Mouse (Mus musculus): ENCODE measurements around the gene Pnck. TPM values are rescaled to one million over a fixed set of nuclear protein-coding genes. Genes with fewer than 3 reads are reported as not detected.

Pnck gene
- total and polyA plus RNA-seq, 3 experiments: not detected

GRCm38 (mm10) chrX:73673968-73674661, 14.2 kb upstream of the Pnck start:
- Histone ChIP-seq H3K36me3 (replicated peaks in 1 of 2; ENCODE audit: control insufficient read depth in 1 of 2, insufficient read depth in 1 of 2, low read length in 1 of 2) (peaks cover 2 to 7% of the 10 kb centered on the region in 2 experiments), H3K9me3 (replicated peaks; ENCODE audit: low read length) (no peaks in the 10 kb centered on the region), H3K27ac (ENCODE audit: insufficient read depth, low read depth) (no peak overlapping the region), H3K4me2 (ENCODE audit: insufficient read depth, low read depth, poor library complexity, severe bottlenecking) (peak overlapping the region; percentile 64; the same call in 1 of the 2 replicates), H3K9ac (ENCODE audit: insufficient read depth, low read depth) (no peak overlapping the region), H3K79me2 (replicated peaks; ENCODE audit: control insufficient read depth, extremely low read depth, insufficient read depth, poor library complexity, severe bottlenecking) (no peaks in the 10 kb centered on the region), H3K27me3 (replicated peaks) (no peaks in the 10 kb centered on the region), H3K4me1 (ENCODE audit: control insufficient read depth in 1 of 2, insufficient read depth in 2 of 2) (peaks cover 3 to 4% of the 10 kb centered on the region in 2 experiments; a peak in 3 of 4 replicates), H3K4me3 (replicated peaks in 1 of 3; ENCODE audit: low read depth in 2 of 3, low read length in 2 of 3, poor library complexity in 1 of 3) (no peak overlapping the region)
- in situ Hi-C loops (cut with MboI; ENCODE audit: low pct_ligation_motif_present, low pct_unique_long_range_greater_than_20kb, low sequenced_read_pairs): loop anchor here (25.0 kb wide), 1 partner anchor 662 kb away; no protein-coding TSS in a partner anchor
- no peak for TF ChIP-seq GABPA (IDR thresholded peaks at IDR 0.05; ENCODE audit: insufficient replicate concordance, low read depth, low read length)
- no peak for TF ChIP-seq KAT2A (IDR thresholded peaks at IDR 0.05; ENCODE audit: insufficient replicate concordance, low read length)
- no peak for TF ChIP-seq NELFE (IDR thresholded peaks at IDR 0.05; ENCODE audit: low read depth, low read length)
- TF ChIP-seq CHD1 (IDR thresholded peaks at IDR 0.05; ENCODE audit: low read depth, low read length): no peak
- no peak for TF ChIP-seq CTCF (conservative IDR thresholded peaks at IDR 0.05 in 1 of 2, IDR thresholded peaks at IDR 0.05 in 1 of 2; ENCODE audit: low read depth in 2 of 2, low read length in 2 of 2)
- no peak for TF ChIP-seq JUND (conservative IDR thresholded peaks at IDR 0.05; ENCODE audit: low read depth, low read length)
- TF ChIP-seq TBP (conservative IDR thresholded peaks at IDR 0.05; ENCODE audit: low read depth, low read length): no peak
- DNase-seq (ENCODE audit: extremely low read depth): no peak
- dilution Hi-C loops (cut with MboI; ENCODE audit: extremely low pct_ligation_motif_present, extremely low pct_unique_long_range_greater_than_20kb, low sequenced_read_pairs): no loop called here

DNA sequence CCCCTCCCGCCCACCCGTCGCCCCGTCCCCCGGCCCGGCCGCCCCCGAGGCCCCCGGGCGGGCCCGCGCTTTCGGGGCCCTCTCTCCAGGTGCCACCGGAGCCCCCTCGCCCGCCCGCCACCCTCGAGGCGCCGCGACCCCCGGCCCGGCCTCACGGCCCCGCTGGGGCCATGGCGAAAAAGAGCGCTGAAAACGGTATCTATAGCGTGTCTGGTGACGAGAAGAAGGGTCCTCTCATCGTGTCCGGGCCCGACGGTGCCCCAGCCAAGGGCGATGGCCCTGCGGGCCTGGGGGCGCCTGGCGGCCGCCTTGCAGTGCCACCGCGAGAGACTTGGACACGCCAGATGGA, 13.7 kb upstream of the Pnck start:
- Histone ChIP-seq H3K27me3 (replicated peaks) (no peaks in the 10 kb centered on the region), H3K4me3 (replicated peaks in 1 of 3; ENCODE audit: low read depth in 2 of 3, low read length in 2 of 3, poor library complexity in 1 of 3) (no peak overlapping the region), H3K36me3 (replicated peaks in 1 of 2; ENCODE audit: control insufficient read depth in 1 of 2, insufficient read depth in 1 of 2, low read length in 1 of 2) (peaks cover 0 to 3% of the 10 kb centered on the region in 2 experiments), H3K79me2 (replicated peaks; ENCODE audit: control insufficient read depth, extremely low read depth, insufficient read depth, poor library complexity, severe bottlenecking) (no peaks in the 10 kb centered on the region), H3K27ac (ENCODE audit: insufficient read depth, low read depth) (no peak overlapping the region), H3K4me2 (ENCODE audit: insufficient read depth, low read depth, poor library complexity, severe bottlenecking) (peak overlapping the region; percentile 64), H3K4me1 (ENCODE audit: control insufficient read depth in 1 of 2, insufficient read depth in 2 of 2) (peaks cover 3 to 4% of the 10 kb centered on the region in 2 experiments; a peak in 3 of 4 replicates), H3K9me3 (replicated peaks; ENCODE audit: low read length) (no peaks in the 10 kb centered on the region), H3K9ac (ENCODE audit: insufficient read depth, low read depth) (peak overlapping the region; percentile 44)
- dilution Hi-C loops (cut with MboI; ENCODE audit: extremely low pct_ligation_motif_present, extremely low pct_unique_long_range_greater_than_20kb, low sequenced_read_pairs) (no loop called here), in situ Hi-C loops (cut with MboI; ENCODE audit: low pct_ligation_motif_present, low pct_unique_long_range_greater_than_20kb, low sequenced_read_pairs) (loop anchor here (25.0 kb wide), 1 partner anchor 661 kb away; no protein-coding TSS in a partner anchor)
- DNase-seq (ENCODE audit: extremely low read depth): no peak
- TF ChIP-seq KAT2A (IDR thresholded peaks at IDR 0.05; ENCODE audit: insufficient replicate concordance, low read length): no peak
- no peak for TF ChIP-seq PAX5 (IDR thresholded peaks at IDR 0.05; ENCODE audit: low read length)
- TF ChIP-seq RAD21 (IDR thresholded peaks at IDR 0.05; ENCODE audit: low read depth, low read length): no peak
- no peak for TF ChIP-seq SMC3 (IDR thresholded peaks at IDR 0.05; ENCODE audit: low read depth, low read length)
- TF ChIP-seq MXI1 (IDR thresholded peaks at IDR 0.05; ENCODE audit: low read depth, low read length): no peak
- no peak for TF ChIP-seq ZKSCAN1 (IDR thresholded peaks at IDR 0.05; ENCODE audit: borderline replicate concordance, low read depth, low read length)
- TF ChIP-seq IRF4 (IDR thresholded peaks at IDR 0.05; ENCODE audit: low read depth, low read length): no peak
- TF ChIP-seq POLR2A (IDR thresholded peaks at IDR 0.05; ENCODE audit: low read depth, low read length): no peak
- TF ChIP-seq MYC (IDR thresholded peaks at IDR 0.05; ENCODE audit: low read depth, low read length): no peak
- TF ChIP-seq JUND (conservative IDR thresholded peaks at IDR 0.05; ENCODE audit: low read depth, low read length): no peak
- no peak for TF ChIP-seq NELFE (IDR thresholded peaks at IDR 0.05; ENCODE audit: low read depth, low read length)
- no peak for TF ChIP-seq EP300 (IDR thresholded peaks at IDR 0.05; ENCODE audit: low read length)
- no peak for TF ChIP-seq MAX (IDR thresholded peaks at IDR 0.05; ENCODE audit: low read length)
- TF ChIP-seq HCFC1 (IDR thresholded peaks at IDR 0.05; ENCODE audit: low read depth, low read length): no peak
- TF ChIP-seq ZC3H11A (IDR thresholded peaks at IDR 0.05; ENCODE audit: low read depth, low read length): no peak
- no peak for TF ChIP-seq CHD2 (IDR thresholded peaks at IDR 0.05; ENCODE audit: low read length)
